Mouse (Mus musculus): ENCODE measurements around the gene Gramd2.

- TF ChIP-seq CTCF (IDR thresholded peaks at IDR 0.05; ENCODE audit: control insufficient read depth, insufficient read depth, insufficient read length) (no peak), MAX (IDR thresholded peaks at IDR 0.05) (no peak)
Observed at GRCm38 (mm10) chr9:59718237-59718636, 38.3 kb downstream of the Gramd2 start.

Data from C2C12 (cell line).